Mouse (Mus musculus): ENCODE measurements around the gene Stard3nl.

Stard3nl gene

GRCm38 (mm10) chr13:19395688-19396354 lies at the start of gene Stard3nl:
Gene Stard3nl (minus strand): TSS chr13:19395795.
- DNase-seq (ENCODE audit: low spot score): peak; percentile 98

DNA sequence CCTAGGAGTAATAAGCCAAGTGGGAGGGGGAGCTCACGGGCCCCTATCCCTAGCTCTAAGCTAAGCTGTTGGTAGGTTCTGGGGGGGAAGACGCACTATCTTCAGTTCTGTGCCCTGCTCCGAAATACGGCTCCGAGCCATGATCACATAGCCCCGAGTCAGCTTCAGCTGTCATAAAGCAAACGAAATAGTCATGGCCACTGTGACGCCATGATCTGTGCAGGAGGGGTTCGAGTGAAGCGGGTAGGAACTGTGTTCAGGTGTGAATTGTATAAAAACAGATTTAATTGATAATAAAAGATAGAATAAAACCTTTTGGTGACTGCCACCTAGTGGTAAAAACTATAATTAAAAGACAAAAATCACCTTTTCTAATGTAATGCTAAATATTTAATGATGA lies 42.4 kb upstream of the Stard3nl start:
- DNase-seq (ENCODE audit: low spot score): no peak

DNA sequence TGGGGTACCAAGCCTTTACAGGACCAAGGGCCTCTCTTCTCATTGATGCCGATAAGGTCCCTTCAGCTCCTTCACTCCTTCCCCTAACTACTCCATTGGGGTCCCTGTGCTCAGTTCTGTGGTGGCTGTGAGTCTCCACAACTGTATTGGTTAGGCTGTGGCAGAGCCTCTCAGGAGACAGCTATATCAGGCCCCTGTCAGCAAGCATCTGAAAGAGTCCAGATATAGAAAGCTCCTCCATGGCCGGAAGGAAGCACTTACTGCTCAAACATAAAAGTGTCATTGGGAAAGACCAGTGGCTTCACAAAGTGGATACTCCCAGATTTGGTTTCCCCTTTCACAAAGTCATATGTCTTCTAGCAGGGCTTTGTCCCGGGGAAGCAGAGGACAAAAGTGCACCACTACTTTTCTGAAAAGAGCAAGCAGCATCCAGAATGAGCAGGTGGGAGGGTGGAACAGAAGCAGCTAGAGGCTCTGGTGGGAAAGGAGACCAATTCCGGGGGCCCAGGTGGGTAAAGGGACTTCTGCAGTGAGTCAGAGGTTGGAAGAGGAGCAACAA lies 34.3 kb upstream of the Stard3nl start:
- no peak for DNase-seq (ENCODE audit: low spot score)

DNA sequence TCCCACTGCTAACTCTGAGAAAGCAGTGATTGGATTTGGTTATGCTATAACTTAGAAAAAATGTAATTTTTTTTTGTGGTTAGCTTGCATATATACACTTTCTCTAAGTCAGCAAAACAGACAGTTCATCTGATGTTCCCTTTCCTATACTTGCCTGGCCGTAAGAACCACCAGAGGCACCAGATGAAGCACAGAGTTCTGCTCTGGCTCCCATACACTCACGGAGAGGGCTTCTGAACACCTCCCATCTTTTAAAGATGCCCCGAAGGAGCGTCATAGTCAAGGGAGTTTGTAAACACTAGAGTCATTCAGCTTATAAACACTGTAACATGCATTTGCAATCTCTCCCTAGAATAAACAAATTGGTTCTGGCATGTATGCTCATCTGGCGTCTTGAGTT lies 32.5 kb upstream of the Stard3nl start:
- DNase-seq (ENCODE audit: low spot score): no peak

GRCm38 (mm10) chr13:19424563-19424962 lies 29.0 kb upstream of the Stard3nl start:
- no peak for DNase-seq (ENCODE audit: low spot score)

DNA sequence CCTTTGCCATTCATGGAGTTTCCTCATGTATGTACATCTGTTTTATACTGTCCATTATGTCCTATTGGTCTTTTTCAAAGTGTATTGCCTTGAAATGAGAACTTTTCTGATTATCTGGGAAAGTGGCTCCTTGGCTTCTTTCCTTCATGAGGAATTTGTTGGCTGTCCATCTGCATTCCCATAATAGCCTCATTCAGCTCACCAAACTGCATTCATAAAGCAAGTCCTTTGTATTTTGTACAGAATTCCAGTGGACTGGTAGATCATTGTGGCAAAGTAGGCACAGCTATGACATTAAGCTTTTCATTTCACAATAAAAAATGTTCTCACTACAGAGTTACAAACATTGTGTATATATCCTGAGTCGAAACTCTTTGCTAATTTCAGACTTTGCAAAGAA lies 26.9 kb upstream of the Stard3nl start:
- no peak for DNase-seq (ENCODE audit: low spot score)

DNA sequence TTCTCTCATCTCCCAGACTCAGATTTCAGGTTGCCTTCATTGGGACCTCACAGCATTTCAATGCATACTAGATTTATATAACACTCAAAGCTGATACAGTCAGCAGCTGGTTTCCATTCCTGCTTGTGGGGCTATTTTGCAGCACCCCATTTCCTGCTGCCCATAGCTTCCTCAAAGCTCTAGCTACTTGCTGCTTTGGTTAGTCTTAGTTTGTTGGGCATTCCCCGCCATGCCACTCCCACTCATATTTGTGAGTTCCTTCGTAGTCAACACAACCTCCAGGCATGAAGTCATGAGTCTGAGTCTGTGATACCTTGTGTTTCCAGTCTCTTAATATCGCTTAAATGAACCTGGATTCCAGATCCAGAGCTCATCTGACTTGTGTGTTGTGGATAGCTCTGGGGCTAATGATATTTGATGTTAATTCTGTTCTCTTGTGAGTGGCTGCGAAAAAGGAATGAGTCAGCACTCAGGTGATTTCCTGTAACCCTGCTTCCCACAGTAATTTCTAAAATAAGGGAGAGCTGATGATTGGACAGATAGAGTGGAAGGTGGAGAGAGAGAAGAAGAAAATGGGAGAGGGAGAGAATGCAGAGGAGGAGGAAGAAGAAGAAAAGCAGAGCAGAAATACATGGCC lies 22.4 kb upstream of the Stard3nl start:
- no peak for DNase-seq (ENCODE audit: low spot score)

DNA sequence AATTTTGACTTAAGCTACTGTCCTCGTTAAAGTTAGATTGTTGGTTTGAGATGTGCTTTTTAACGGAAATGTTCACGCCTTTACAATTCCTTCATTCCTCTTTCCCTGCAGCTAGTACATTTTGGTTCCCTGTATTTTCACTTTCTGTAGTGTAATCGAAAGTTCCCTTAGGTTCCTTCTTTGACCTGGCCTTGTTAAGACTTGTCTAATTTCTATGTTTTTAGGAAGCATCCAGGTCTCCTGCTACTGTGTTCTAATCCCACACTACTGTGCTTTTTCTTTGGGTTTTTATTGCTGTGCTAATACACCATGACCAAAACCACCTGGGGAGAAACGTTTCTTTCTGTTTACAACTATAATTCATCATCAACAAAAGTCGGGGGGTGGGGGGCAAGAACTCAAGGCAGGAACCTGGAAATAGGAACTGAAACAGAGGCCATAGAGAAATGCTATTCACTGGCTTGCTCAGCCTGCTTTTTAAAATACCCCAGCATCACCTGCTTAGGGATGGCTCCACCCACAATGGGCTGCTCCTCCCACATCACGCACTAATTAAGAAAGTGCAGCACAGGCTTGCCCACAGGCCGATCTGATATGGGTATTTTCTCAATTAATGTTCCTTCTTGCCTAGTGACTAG lies 20.4 kb upstream of the Stard3nl start:
- no peak for DNase-seq (ENCODE audit: low spot score)

- DNase-seq (ENCODE audit: low spot score): no peak
These were observed 19.7 kb upstream of the Stard3nl start for GRCm38 (mm10) chr13:19415337-19415736.

GRCm38 (mm10) chr13:19412334-19412939 lies 16.8 kb upstream of the Stard3nl start:
- DNase-seq (ENCODE audit: low spot score): no peak

DNA sequence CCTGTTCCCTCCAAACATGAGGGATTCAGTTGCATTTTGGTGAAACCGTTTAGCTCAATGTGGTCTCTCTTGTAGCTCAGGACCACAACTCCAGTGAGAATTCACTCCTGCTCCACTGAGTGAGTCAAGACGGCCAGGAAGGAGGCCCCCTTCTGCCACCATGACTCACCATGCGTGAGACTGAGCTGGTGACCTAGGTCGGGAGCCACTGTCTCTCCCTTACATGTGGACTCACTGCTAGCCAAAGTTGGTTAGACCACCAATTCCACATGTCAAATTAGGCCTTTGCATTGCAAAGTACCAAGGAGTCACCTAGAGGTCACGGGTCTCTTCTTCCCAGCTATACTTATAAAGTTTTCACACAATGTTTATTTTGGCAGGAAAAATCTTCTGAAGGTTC lies 16.3 kb upstream of the Stard3nl start:
- DNase-seq (ENCODE audit: low spot score): no peak

DNA sequence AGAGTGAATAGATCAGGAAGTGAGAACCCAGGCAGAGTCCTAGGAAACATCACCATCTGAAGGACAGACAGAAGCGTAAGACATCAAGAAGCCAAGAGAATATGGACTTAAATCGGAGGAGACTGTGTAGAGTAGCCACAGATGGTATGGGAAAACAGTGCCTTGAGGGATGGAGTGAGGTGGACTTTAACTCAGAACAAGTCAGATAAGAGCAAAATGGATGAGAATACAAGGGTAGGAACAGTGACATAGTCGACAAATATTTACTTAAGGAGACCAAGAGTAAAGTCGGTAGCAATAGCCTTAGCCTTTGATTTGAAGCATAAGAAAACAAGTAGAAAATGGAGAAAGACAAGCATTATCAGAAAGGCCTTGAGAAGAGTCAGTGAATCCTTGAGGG lies 15.1 kb upstream of the Stard3nl start:
- DNase-seq (ENCODE audit: low spot score): no peak

DNA sequence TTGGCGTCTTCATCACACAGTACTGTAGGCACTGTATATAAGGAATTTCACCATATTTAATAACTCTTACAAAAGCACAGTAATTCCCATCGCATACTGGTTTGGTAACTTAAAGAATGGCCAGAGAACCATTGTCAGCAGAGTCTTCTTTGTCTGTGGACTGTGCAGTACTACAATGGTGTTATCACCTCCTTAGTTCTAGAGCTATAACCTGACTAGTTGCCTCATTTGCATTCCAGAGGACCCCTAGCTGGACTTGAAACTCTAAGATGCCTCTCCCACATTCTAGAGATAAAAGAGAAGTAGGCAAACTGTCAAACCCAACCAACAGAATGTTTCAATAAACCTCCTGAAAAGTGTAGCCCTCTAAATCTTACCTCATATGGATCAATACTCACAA lies 12.4 kb upstream of the Stard3nl start:
- DNase-seq (ENCODE audit: low spot score): no peak

- no peak for DNase-seq (ENCODE audit: low spot score)
These were observed 9.0 kb upstream of the Stard3nl start for GRCm38 (mm10) chr13:19404623-19405022.

- peak; percentile 51 for DNase-seq (ENCODE audit: low spot score)
These were observed 552 bp downstream of the Stard3nl start for GRCm38 (mm10) chr13:19394798-19395687.

GRCm38 (mm10) chr13:19394171-19394570 lies 1.4 kb downstream of the Stard3nl start:
- peak; percentile 75 for DNase-seq (ENCODE audit: low spot score)

GRCm38 (mm10) chr13:19393731-19394130 lies 1.9 kb downstream of the Stard3nl start:
- no peak for DNase-seq (ENCODE audit: low spot score)

DNA sequence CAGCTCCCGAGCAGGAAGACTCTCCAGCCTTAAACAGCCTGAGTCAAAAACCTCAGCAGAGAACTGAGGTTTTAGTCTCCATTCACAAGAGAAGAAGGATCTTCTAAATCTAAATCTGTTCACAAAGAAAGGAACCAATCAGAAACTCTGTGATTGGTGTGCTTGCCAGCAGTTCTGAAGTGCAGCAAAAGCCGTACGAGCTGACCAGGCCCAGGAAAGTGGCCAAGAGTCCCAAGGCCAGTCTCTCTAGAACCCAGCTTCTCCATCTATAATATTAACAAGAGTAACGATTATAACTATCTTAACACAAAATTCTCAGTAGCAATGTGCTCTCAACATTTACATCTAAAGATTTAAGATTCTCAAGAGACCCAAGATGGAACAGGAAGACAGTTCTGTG lies 4.0 kb downstream of the Stard3nl start:
- no peak for DNase-seq (ENCODE audit: low spot score)

GRCm38 (mm10) chr13:19390296-19390695 lies 5.3 kb downstream of the Stard3nl start:
- DNase-seq (ENCODE audit: low spot score): no peak

- DNase-seq (ENCODE audit: low spot score): no peak
These were observed 5.7 kb downstream of the Stard3nl start for GRCm38 (mm10) chr13:19389896-19390295.

DNA sequence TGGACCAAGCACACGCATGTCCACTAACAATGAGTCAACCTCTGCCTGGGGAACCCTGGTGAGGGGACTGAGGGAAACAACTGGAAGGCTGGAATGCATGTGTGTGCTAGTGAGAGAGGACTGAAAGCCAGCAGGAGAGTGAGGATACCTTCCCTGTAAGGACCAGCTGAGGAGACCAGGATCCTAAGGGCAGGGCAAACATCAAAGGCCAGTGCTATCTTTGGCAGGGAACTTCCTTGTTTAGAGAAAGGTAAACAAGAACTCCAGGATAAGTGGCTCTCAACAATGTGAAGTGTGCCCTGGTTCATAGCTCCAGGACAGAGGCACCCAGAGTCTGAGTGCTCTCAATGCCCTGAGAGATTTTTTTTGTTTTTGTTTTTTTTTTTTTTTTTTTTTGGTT lies 6.2 kb downstream of the Stard3nl start:
- no peak for DNase-seq (ENCODE audit: low spot score)

- no peak for DNase-seq (ENCODE audit: low spot score)
These were observed 10.4 kb downstream of the Stard3nl start for GRCm38 (mm10) chr13:19385226-19385625.

Measured in embryo, embryonic 10 days (tissue).